Mouse (Mus musculus) ovary, adult 18-20 months (tissue): ENCODE data around the gene Rad51c.

Source experiments
- DNase-seq: peaks from one replicate; pipeline ENCODE4 v3.0.0; 2022; ENCODE audit warnings: low spot score, mixed read lengths

Gene Rad51c

GRCm38 (mm10) chr11:87367061-87367460 lies 37.7 kb downstream of the Rad51c start:
- DNase-seq = no peak

- no peak for DNase-seq
These were observed 39.6 kb downstream of the Rad51c start for GRCm38 (mm10) chr11:87365120-87365519.

- DNase-seq = no peak
These were observed 45.5 kb downstream of the Rad51c start for GRCm38 (mm10) chr11:87359262-87359612.

- DNase-seq = peak; percentile 75
These were observed 46.2 kb downstream of the Rad51c start, which contains the start of gene Ppm1e for GRCm38 (mm10) chr11:87358331-87359261. TSS of gene Ppm1e (minus strand) at chr11:87359023.

GRCm38 (mm10) chr11:87357317-87358300 lies 47.1 kb downstream of the Rad51c start:
- DNase-seq = no peak

- DNase-seq = no peak
These were observed 49.9 kb downstream of the Rad51c start for GRCm38 (mm10) chr11:87354861-87355260.

- DNase-seq = no peak
These were observed 51.0 kb downstream of the Rad51c start for GRCm38 (mm10) chr11:87353646-87354170.
